Mouse (Mus musculus) intestine, postnatal 0 days (tissue): ENCODE measurements at regions not wholly inside any gene's neighbourhood (a gene's known extent, or its start where the extent isn't known, plus 50 kb on each side); places are given as distances from the start of the nearest gene placed in this dataset.

Source experiments
- ATAC-seq: fragments of 200-750 bp; cut with Nextera tagmentation; 2 replicates; pipeline ENCODE4 v1.8.0; 2017; ENCODE audit warnings: mild to moderate bottlenecking, moderate TSS enrichment, moderate library complexity
- H3K27ac ChIP-seq: fragments of 300-500 bp; sonication (generic); 2 replicates; pipeline ENCODE4 v1.5.1; 2014; ENCODE audit warnings: mild to moderate bottlenecking, low read depth, low read length, moderate library complexity
- H3K27me3 ChIP-seq: fragments of 300-500 bp; sonication (generic); replicated peaks from 2 replicates; pipeline ENCODE4 v1.6.1; 2014; ENCODE audit warnings: low read length, mixed read lengths; ENCODE audit not compliant: control insufficient read depth, insufficient read depth
- H3K36me3 ChIP-seq: fragments of 300-500 bp; sonication (generic); 2 replicates; pipeline ENCODE4 v1.6.1; 2014; ENCODE audit warnings: mild to moderate bottlenecking, moderate library complexity; ENCODE audit not compliant: control insufficient read depth, insufficient read depth
- H3K4me1 ChIP-seq: fragments of 300-500 bp; sonication (generic); replicated peaks from 2 replicates; pipeline ENCODE4 v1.6.1; 2014; ENCODE audit warnings: antibody characterized with exemption, low read length, mixed read lengths; ENCODE audit not compliant: control insufficient read depth, insufficient read depth
- H3K4me2 ChIP-seq: fragments of 300-500 bp; sonication (generic); replicated peaks from 2 replicates; pipeline ENCODE4 v1.6.1; 2014; ENCODE audit warnings: low read depth, mild to moderate bottlenecking, moderate library complexity
- H3K4me3 ChIP-seq: fragments of 300-500 bp; sonication (generic); 2 replicates; pipeline ENCODE4 v1.5.1; 2014; ENCODE audit warnings: low read depth, low read length
- H3K9ac ChIP-seq: fragments of 300-500 bp; sonication (generic); 2 replicates; pipeline ENCODE4 v1.6.1; 2014; ENCODE audit warnings: mild to moderate bottlenecking, low read depth, low read length
- H3K9me3 ChIP-seq: fragments of 300-500 bp; sonication (generic); 2 replicates; pipeline ENCODE4 v1.6.1; 2016; ENCODE audit warnings: mixed run types; ENCODE audit not compliant: control insufficient read depth
- CTCF ChIP-seq: sonication (generic); IDR thresholded peaks from 2 replicates; pipeline ENCODE4 v1.5.1; 2016; ENCODE audit warnings: low read depth, mild to moderate bottlenecking, control low read depth, antibody characterized with exemption, moderate library complexity
- WGBS: fragments of 180-500 bp; shearing (Covaris S2); extraction: QIAGEN DNeasy Blood & Tissue Kit; methylation state at CpG from one replicate; pipeline ENCODE4 v1.1.7; 2014; 5-methylcytosine and 5-hydroxymethylcytosine counted together

GRCm38 (mm10) chr10:42072758-42073157 lies 54.5 kb upstream of the Armc2 start:
- Histone ChIP-seq H3K4me2 (peak overlapping the region; percentile 49), H3K4me1 (0 out of 2 replicates have a peak, but pooled peaks cover 5% of the 10 kb centered on the region), H3K27me3 (no peaks in the 10 kb centered on the region), H3K36me3 (no peaks in the 10 kb centered on the region), H3K9ac (no peak overlapping the region), H3K4me3 (no peak overlapping the region), H3K27ac (no peak overlapping the region), H3K9me3 (no peaks in the 10 kb centered on the region)
- WGBS: 23% methylated on average over 9 of the region's 9 CpGs
- no peak for TF ChIP-seq CTCF
- ATAC-seq: no peak

DNA sequence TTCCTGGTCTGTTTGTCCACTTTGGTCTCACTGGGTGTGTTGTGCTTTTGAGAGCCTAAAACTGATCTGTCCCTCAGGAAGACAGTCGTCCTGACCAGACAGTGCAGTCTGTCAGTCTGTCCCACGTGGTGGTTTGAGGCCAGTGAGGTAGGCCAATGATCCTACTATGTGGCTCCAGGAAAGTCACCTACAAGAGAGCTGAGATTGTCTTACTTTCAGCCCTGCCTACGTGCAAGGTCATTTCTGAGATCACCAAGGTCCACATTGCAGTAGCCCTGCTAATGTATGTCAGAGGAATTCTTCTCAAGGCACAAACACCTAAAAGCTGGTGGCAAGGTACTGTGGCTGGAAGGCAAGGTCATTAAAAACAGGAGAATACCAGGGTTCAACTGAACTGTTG lies 53.9 kb upstream of the Armc2 start:
- Histone ChIP-seq H3K27me3 (no peaks in the 10 kb centered on the region), H3K36me3 (no peaks in the 10 kb centered on the region), H3K9ac (no peak overlapping the region), H3K9me3 (no peaks in the 10 kb centered on the region), H3K4me3 (no peak overlapping the region), H3K4me1 (0 out of 2 replicates have a peak, but pooled peaks cover 5% of the 10 kb centered on the region), H3K4me2 (no peak overlapping the region), H3K27ac (no peak overlapping the region)
- 41% methylated on average over 3 of the region's 3 CpGs for WGBS
- ATAC-seq: no peak
- no peak for TF ChIP-seq CTCF

DNA sequence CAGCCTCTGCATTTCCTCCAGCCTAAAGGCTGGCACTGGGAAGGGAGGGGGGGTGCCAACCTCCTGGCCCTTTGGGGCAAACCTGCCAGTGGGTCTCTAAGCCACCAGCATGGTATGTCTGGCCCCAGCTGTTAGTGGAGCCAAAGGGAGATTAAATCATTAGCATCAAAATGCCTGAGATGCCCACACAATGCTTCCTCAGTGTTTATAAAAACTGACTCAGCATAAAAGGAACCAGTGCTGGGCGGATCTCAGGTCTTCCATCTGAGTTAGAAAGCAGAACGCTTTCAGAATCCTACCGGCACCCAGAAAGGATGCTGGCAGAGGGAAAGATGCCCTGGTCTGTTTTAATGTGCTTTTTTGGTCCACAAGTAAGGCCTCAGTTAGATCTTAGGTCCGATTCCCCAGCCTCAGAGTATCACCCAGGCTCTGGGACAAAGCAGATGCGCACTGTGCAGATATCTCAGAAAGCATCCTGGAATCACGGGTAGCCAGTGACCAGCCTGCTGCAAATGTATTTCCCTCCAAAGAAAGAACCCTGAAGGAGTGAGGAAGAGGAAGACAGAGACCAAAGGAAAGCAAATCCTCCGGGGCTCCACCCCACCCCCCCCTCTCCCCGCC lies 53.3 kb upstream of the Armc2 start:
- Histone ChIP-seq H3K27me3 (no peaks in the 10 kb centered on the region), H3K4me3 (no peak overlapping the region), H3K27ac (no peak overlapping the region), H3K4me2 (no peak overlapping the region), H3K9me3 (no peaks in the 10 kb centered on the region), H3K36me3 (no peaks in the 10 kb centered on the region), H3K9ac (no peak overlapping the region), H3K4me1 (0 out of 2 replicates have a peak, but pooled peaks cover 5% of the 10 kb centered on the region)
- ATAC-seq: no peak
- no peak for TF ChIP-seq CTCF
- 58% methylated on average over 8 of the region's 8 CpGs for WGBS

- no peaks in the 10 kb centered on the region for H3K9me3 ChIP-seq
- H3K4me1 ChIP-seq: 0 out of 2 replicates have a peak, but pooled peaks cover 5% of the 10 kb centered on the region
- no peak overlapping the region for H3K27ac ChIP-seq
- peak; percentile 60 for ATAC-seq
- no peak overlapping the region for H3K4me2 ChIP-seq
- peak; percentile 85 for TF ChIP-seq CTCF
- H3K27me3 ChIP-seq: no peaks in the 10 kb centered on the region
- H3K9ac ChIP-seq: no peak overlapping the region
- no peak overlapping the region for H3K4me3 ChIP-seq
- 32% methylated on average over 10 of the region's 10 CpGs for WGBS
- no peaks in the 10 kb centered on the region for H3K36me3 ChIP-seq
Measured at GRCm38 (mm10) chr10:42070611-42071403, 52.6 kb upstream of the Armc2 start.

DNA sequence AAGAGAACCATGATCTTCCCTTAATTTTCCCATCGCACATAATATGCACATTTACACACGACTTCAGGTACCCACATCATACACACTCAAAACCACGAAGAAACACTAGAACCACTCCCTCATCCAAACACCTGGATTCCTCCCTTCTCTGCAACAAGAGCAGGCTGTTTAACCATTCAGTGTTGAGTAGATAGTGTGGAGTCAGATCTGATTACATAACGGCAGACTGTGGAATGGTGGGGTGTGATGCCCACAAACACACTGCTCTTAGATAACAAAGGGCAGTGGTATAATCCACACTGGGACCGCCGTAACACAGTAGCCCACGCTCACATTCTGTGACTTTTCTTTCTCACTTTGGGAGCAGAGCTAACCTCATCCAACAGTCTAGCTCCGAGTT lies 51.5 kb upstream of the Armc2 start:
- Histone ChIP-seq H3K9me3 (no peaks in the 10 kb centered on the region), H3K4me1 (0 out of 2 replicates have a peak, but pooled peaks cover 5% of the 10 kb centered on the region), H3K27me3 (no peaks in the 10 kb centered on the region), H3K36me3 (no peaks in the 10 kb centered on the region), H3K27ac (no peak overlapping the region), H3K4me2 (no peak overlapping the region), H3K4me3 (no peak overlapping the region), H3K9ac (no peak overlapping the region)
- WGBS: 89% methylated on average over 8 of the region's 8 CpGs
- no peak for TF ChIP-seq CTCF
- ATAC-seq: no peak

DNA sequence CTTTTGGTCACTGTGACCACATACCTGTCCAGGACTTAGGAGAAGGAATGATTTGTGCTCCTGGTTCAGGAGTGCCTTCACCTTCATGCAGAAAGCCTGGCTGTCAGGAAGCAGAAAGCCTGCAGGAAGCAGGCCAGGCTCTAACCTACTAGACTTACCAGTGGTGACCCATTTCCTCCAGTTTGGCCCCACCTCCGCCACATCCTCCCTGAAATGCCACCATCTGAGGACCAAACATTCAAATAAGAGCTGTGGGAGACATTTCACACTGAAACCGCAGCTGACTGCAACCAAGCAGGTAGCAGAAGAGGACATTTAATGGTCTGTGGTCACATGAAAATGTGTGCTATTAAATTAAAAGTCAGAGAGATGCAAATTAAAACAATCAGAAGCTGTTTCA lies 50.3 kb upstream of the Armc2 start:
- Histone ChIP-seq H3K4me2 (no peak overlapping the region), H3K4me3 (no peak overlapping the region), H3K9ac (no peak overlapping the region), H3K27me3 (no peaks in the 10 kb centered on the region), H3K4me1 (0 out of 2 replicates have a peak, but pooled peaks cover 5% of the 10 kb centered on the region), H3K36me3 (no peaks in the 10 kb centered on the region), H3K9me3 (no peaks in the 10 kb centered on the region), H3K27ac (no peak overlapping the region)
- TF ChIP-seq CTCF: no peak
- ATAC-seq: no peak
- WGBS: 89% methylated on average over 2 of the region's 2 CpGs
